29 mouse cellular contexts compared by ENCODE assay signal in the genomic region with DNA sequence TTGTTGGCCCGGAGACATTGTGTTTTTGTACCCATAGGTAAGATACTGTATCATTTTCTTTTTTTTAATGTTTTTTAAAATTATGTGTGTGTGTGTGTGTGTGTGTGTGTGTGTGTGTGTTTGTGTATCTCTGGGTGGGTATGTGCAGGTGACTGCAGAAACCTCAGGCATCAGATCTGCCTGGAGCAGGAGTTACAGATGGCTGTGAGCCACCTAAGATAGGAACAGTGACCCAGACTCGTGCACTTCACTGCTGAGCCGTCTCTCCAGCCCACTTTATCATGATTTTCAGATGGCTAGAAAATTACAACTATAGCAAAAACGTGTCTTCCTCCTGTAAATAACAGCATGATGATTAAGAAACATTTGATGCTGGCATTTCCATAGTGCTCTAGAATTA. TPM values are rescaled to one million over a fixed set of nuclear protein-coding genes. Genes with fewer than 3 reads are reported as not detected.
"Had no signal": no experiment of that assay in that cellular context is flagged by ENCODE, and none has a peak within 500 bp of the region (broad histone marks: within the 10 kb centered on the region; RNA-seq: fewer than 3 reads in every experiment).

No protein-coding gene starts in this region.

- H3K4me2 ChIP-seq: heart, embryonic 12.5 days; hindbrain, embryonic 12.5 days; hindbrain, embryonic 14.5 days; intestine, embryonic 15.5 days; limb, embryonic 13.5 days had no signal

- DNase-seq: forebrain, postnatal 0 days; gastrocnemius, postnatal 14 days; gastrocnemius, postnatal 36 days; heart, adult 18-20 months; heart, postnatal 10 days; heart, postnatal 4 days; kidney, adult 18-20 months; kidney, adult 8-10 months; kidney, postnatal 14 days; kidney, postnatal 36 days; layer of hippocampus, adult 9-11 months; layer of hippocampus, postnatal 36 days; left cerebral cortex, postnatal 4 days had no signal

- ATAC-seq: forebrain, postnatal 0 days; hindbrain, embryonic 16.5 days; inflammation-experienced regulatory T-cells, adult 6 months; intestine, embryonic 15.5 days; intestine, postnatal 0 days had no signal

- H3K9ac ChIP-seq: forebrain, postnatal 0 days; heart, embryonic 12.5 days; hindbrain, embryonic 12.5 days; hindbrain, embryonic 14.5 days; intestine, embryonic 15.5 days; limb, embryonic 13.5 days had no signal

- H3K27ac ChIP-seq: heart, embryonic 10.5 days; hindbrain, embryonic 10.5 days; hindbrain, embryonic 12.5 days; intestine, embryonic 15.5 days; kidney, postnatal 0 days; limb, embryonic 13.5 days had no signal

- H3K9me3 ChIP-seq: heart, embryonic 10.5 days; heart, embryonic 12.5 days; hindbrain, embryonic 10.5 days; hindbrain, embryonic 12.5 days; intestine, embryonic 15.5 days; limb, embryonic 13.5 days had no signal

- H3K27me3 ChIP-seq: heart, embryonic 12.5 days; hindbrain, embryonic 12.5 days; intestine, embryonic 15.5 days; limb, embryonic 13.5 days had no signal

- H3K36me3 ChIP-seq: heart, embryonic 10.5 days; heart, embryonic 12.5 days; hindbrain, embryonic 10.5 days; hindbrain, embryonic 12.5 days; intestine, embryonic 15.5 days; limb, embryonic 13.5 days had no signal

- H3K4me3 ChIP-seq: heart, embryonic 10.5 days; heart, embryonic 12.5 days; hindbrain, embryonic 10.5 days; hindbrain, embryonic 12.5 days; intestine, embryonic 15.5 days; limb, embryonic 13.5 days had no signal

RNA-seq across cellular contexts. Expression of a gene that starts 5.2 kb away (rescaled TPM):
- total RNA-seq: gastrocnemius, adult 18-20 months had no signal

RNA-seq across cellular contexts. Expression of a gene that starts 22.7 kb away (rescaled TPM):
- total RNA-seq: gastrocnemius, adult 18-20 months; granulocyte monocyte progenitor cell, adult 5-6 weeks had no signal
- polyA plus RNA-seq: heart, embryonic 14.5 days; hindbrain, embryonic 10.5 days; hindbrain, embryonic 16.5 days; inflammation-experienced regulatory T-cells, adult 6 months; intestine, postnatal 0 days; kidney, embryonic 14.5 days; kidney, postnatal 0 days; large intestine, adult 2 months had no signal
